Mouse (Mus musculus): ENCODE measurements around the gene Slc25a26. TPM values are rescaled to one million over a fixed set of nuclear protein-coding genes. Genes with fewer than 3 reads are reported as not detected.

The Slc25a26 gene
- polyA plus RNA-seq, 1 experiment = 4.6 TPM

- Histone ChIP-seq H3ac (ENCODE audit: control insufficient read depth, insufficient read length, low read depth) (no peak overlapping the region), H3K79me3 (ENCODE audit: low read depth) (no peaks in the 10 kb centered on the region), H3K27me3 (ENCODE audit: control insufficient read depth, insufficient read depth, insufficient read length) (no peaks in the 10 kb centered on the region), H3K4me3 (ENCODE audit: insufficient read depth, poor library complexity, severe bottlenecking) (no peak overlapping the region), H3K79me2 (ENCODE audit: control insufficient read depth, insufficient read depth) (no peaks in the 10 kb centered on the region), H3K36me3 (ENCODE audit: control insufficient read depth, insufficient read depth) (no peaks in the 10 kb centered on the region)
- TF ChIP-seq MYOG (IDR thresholded peaks at IDR 0.05; ENCODE audit: control insufficient read depth, extremely low read depth, insufficient read length) (no peak), FOSL1 (IDR thresholded peaks at IDR 0.05; ENCODE audit: insufficient read depth, low read length, poor library complexity, severe bottlenecking) (no peak), MYOD1 (IDR thresholded peaks at IDR 0.05; ENCODE audit: control insufficient read depth, insufficient read length, low read depth) (no peak), CTCF (IDR thresholded peaks at IDR 0.05; ENCODE audit: control insufficient read depth, insufficient read depth, insufficient read length) (no peak), MAX (IDR thresholded peaks at IDR 0.05) (no peak), USF1 (IDR thresholded peaks at IDR 0.05; ENCODE audit: low read depth) (no peak), CEBPB (IDR thresholded peaks at IDR 0.05; ENCODE audit: low read depth) (no peak)
Measured at GRCm38 (mm10) chr6:94507921-94508320, 7.8 kb downstream of the Slc25a26 start.

GRCm38 (mm10) chr6:94508807-94509206 is 8.7 kb downstream of the Slc25a26 start:
- H3K4me3 ChIP-seq (ENCODE audit: insufficient read depth, poor library complexity, severe bottlenecking) = no peak overlapping the region
- no peak overlapping the region for H3ac ChIP-seq (ENCODE audit: control insufficient read depth, insufficient read length, low read depth)
- H3K79me3 ChIP-seq (ENCODE audit: low read depth) = no peaks in the 10 kb centered on the region
- H3K27me3 ChIP-seq (ENCODE audit: control insufficient read depth, insufficient read depth, insufficient read length) = no peaks in the 10 kb centered on the region
- TF ChIP-seq CEBPB (IDR thresholded peaks at IDR 0.05; ENCODE audit: low read depth) (no peak), FOSL1 (IDR thresholded peaks at IDR 0.05; ENCODE audit: insufficient read depth, low read length, poor library complexity, severe bottlenecking) (no peak), MYOG (IDR thresholded peaks at IDR 0.05; ENCODE audit: control insufficient read depth, extremely low read depth, insufficient read length) (no peak), USF1 (IDR thresholded peaks at IDR 0.05; ENCODE audit: low read depth) (no peak), CTCF (IDR thresholded peaks at IDR 0.05; ENCODE audit: control insufficient read depth, insufficient read depth, insufficient read length) (no peak), MYOD1 (IDR thresholded peaks at IDR 0.05; ENCODE audit: control insufficient read depth, insufficient read length, low read depth) (no peak), MAX (IDR thresholded peaks at IDR 0.05) (no peak)
- H3K36me3 ChIP-seq (ENCODE audit: control insufficient read depth, insufficient read depth) = no peaks in the 10 kb centered on the region
- H3K79me2 ChIP-seq (ENCODE audit: control insufficient read depth, insufficient read depth) = no peaks in the 10 kb centered on the region

GRCm38 (mm10) chr6:94509220-94509619 is 9.1 kb downstream of the Slc25a26 start:
- Histone ChIP-seq H3ac (ENCODE audit: control insufficient read depth, insufficient read length, low read depth) (no peak overlapping the region), H3K79me2 (ENCODE audit: control insufficient read depth, insufficient read depth) (no peaks in the 10 kb centered on the region), H3K4me3 (ENCODE audit: insufficient read depth, poor library complexity, severe bottlenecking) (no peak overlapping the region), H3K79me3 (ENCODE audit: low read depth) (no peaks in the 10 kb centered on the region), H3K36me3 (ENCODE audit: control insufficient read depth, insufficient read depth) (no peaks in the 10 kb centered on the region), H3K27me3 (ENCODE audit: control insufficient read depth, insufficient read depth, insufficient read length) (no peaks in the 10 kb centered on the region)
- TF ChIP-seq FOSL1 (IDR thresholded peaks at IDR 0.05; ENCODE audit: insufficient read depth, low read length, poor library complexity, severe bottlenecking) = no peak
- TF ChIP-seq USF1 (IDR thresholded peaks at IDR 0.05; ENCODE audit: low read depth) = no peak
- no peak for TF ChIP-seq MYOG (IDR thresholded peaks at IDR 0.05; ENCODE audit: control insufficient read depth, extremely low read depth, insufficient read length)
- no peak for TF ChIP-seq MAX (IDR thresholded peaks at IDR 0.05)
- TF ChIP-seq CTCF (IDR thresholded peaks at IDR 0.05; ENCODE audit: control insufficient read depth, insufficient read depth, insufficient read length) = no peak
- no peak for TF ChIP-seq MYOD1 (IDR thresholded peaks at IDR 0.05; ENCODE audit: control insufficient read depth, insufficient read length, low read depth)
- no peak for TF ChIP-seq CEBPB (IDR thresholded peaks at IDR 0.05; ENCODE audit: low read depth)

GRCm38 (mm10) chr6:94518171-94518570 is 18.0 kb downstream of the Slc25a26 start:
- Histone ChIP-seq H3K79me2 (ENCODE audit: control insufficient read depth, insufficient read depth) (no peaks in the 10 kb centered on the region), H3K79me3 (ENCODE audit: low read depth) (no peaks in the 10 kb centered on the region), H3K27me3 (ENCODE audit: control insufficient read depth, insufficient read depth, insufficient read length) (no peaks in the 10 kb centered on the region), H3ac (ENCODE audit: control insufficient read depth, insufficient read length, low read depth) (no peak overlapping the region), H3K36me3 (ENCODE audit: control insufficient read depth, insufficient read depth) (no peaks in the 10 kb centered on the region), H3K4me3 (ENCODE audit: insufficient read depth, poor library complexity, severe bottlenecking) (no peak overlapping the region)
- TF ChIP-seq CTCF (IDR thresholded peaks at IDR 0.05; ENCODE audit: control insufficient read depth, insufficient read depth, insufficient read length) (no peak), CEBPB (IDR thresholded peaks at IDR 0.05; ENCODE audit: low read depth) (no peak), MAX (IDR thresholded peaks at IDR 0.05) (no peak), FOSL1 (IDR thresholded peaks at IDR 0.05; ENCODE audit: insufficient read depth, low read length, poor library complexity, severe bottlenecking) (no peak), USF1 (IDR thresholded peaks at IDR 0.05; ENCODE audit: low read depth) (no peak), MYOG (IDR thresholded peaks at IDR 0.05; ENCODE audit: control insufficient read depth, extremely low read depth, insufficient read length) (no peak), MYOD1 (IDR thresholded peaks at IDR 0.05; ENCODE audit: control insufficient read depth, insufficient read length, low read depth) (no peak)

GRCm38 (mm10) chr6:94524335-94524734 is 24.2 kb downstream of the Slc25a26 start:
- Histone ChIP-seq H3ac (ENCODE audit: control insufficient read depth, insufficient read length, low read depth) (no peak overlapping the region), H3K4me3 (ENCODE audit: insufficient read depth, poor library complexity, severe bottlenecking) (no peak overlapping the region), H3K79me3 (ENCODE audit: low read depth) (no peaks in the 10 kb centered on the region), H3K79me2 (ENCODE audit: control insufficient read depth, insufficient read depth) (no peaks in the 10 kb centered on the region), H3K36me3 (ENCODE audit: control insufficient read depth, insufficient read depth) (no peaks in the 10 kb centered on the region), H3K27me3 (ENCODE audit: control insufficient read depth, insufficient read depth, insufficient read length) (no peaks in the 10 kb centered on the region)
- no peak for TF ChIP-seq CEBPB (IDR thresholded peaks at IDR 0.05; ENCODE audit: low read depth)
- TF ChIP-seq CTCF (IDR thresholded peaks at IDR 0.05; ENCODE audit: control insufficient read depth, insufficient read depth, insufficient read length) = no peak
- TF ChIP-seq MYOD1 (IDR thresholded peaks at IDR 0.05; ENCODE audit: control insufficient read depth, insufficient read length, low read depth) = no peak
- no peak for TF ChIP-seq MAX (IDR thresholded peaks at IDR 0.05)

GRCm38 (mm10) chr6:94530756-94531155 is 30.6 kb downstream of the Slc25a26 start:
- Histone ChIP-seq H3K79me2 (ENCODE audit: control insufficient read depth, insufficient read depth) (no peaks in the 10 kb centered on the region), H3ac (ENCODE audit: control insufficient read depth, insufficient read length, low read depth) (no peak overlapping the region), H3K36me3 (ENCODE audit: control insufficient read depth, insufficient read depth) (peaks cover 2% of the 10 kb centered on the region), H3K79me3 (ENCODE audit: low read depth) (no peaks in the 10 kb centered on the region), H3K27me3 (ENCODE audit: control insufficient read depth, insufficient read depth, insufficient read length) (no peaks in the 10 kb centered on the region), H3K4me3 (ENCODE audit: insufficient read depth, poor library complexity, severe bottlenecking) (no peak overlapping the region)
- TF ChIP-seq USF1 (IDR thresholded peaks at IDR 0.05; ENCODE audit: low read depth) = no peak
- TF ChIP-seq MYOD1 (IDR thresholded peaks at IDR 0.05; ENCODE audit: control insufficient read depth, insufficient read length, low read depth) = no peak
- no peak for TF ChIP-seq CEBPB (IDR thresholded peaks at IDR 0.05; ENCODE audit: low read depth)
- TF ChIP-seq MAX (IDR thresholded peaks at IDR 0.05) = no peak
- TF ChIP-seq CTCF (IDR thresholded peaks at IDR 0.05; ENCODE audit: control insufficient read depth, insufficient read depth, insufficient read length) = no peak
- no peak for TF ChIP-seq FOSL1 (IDR thresholded peaks at IDR 0.05; ENCODE audit: insufficient read depth, low read length, poor library complexity, severe bottlenecking)
- TF ChIP-seq MYOG (IDR thresholded peaks at IDR 0.05; ENCODE audit: control insufficient read depth, extremely low read depth, insufficient read length) = no peak
